Mouse (Mus musculus) myocyte (in vitro differentiated cells): ENCODE results near the gene Arpc4.

Experiments
- CEBPB ChIP-seq: IDR thresholded peaks from 2 replicates; pipeline ENCODE4 v1.6.1; 2011; ENCODE audit warnings: mild to moderate bottlenecking, moderate library complexity; ENCODE audit not compliant: poor library complexity, insufficient read depth, severe bottlenecking
- E2F4 ChIP-seq: IDR thresholded peaks from one replicate; pipeline ENCODE4 v1.6.1; 2011; ENCODE audit warnings: mild to moderate bottlenecking, control low read depth, moderate library complexity; ENCODE audit not compliant: insufficient read depth
- MAX ChIP-seq: IDR thresholded peaks from one replicate; pipeline ENCODE4 v1.6.1; 2011; ENCODE audit warnings: low read depth, mild to moderate bottlenecking, control low read depth
- MYOD1 ChIP-seq, 3 experiments: IDR thresholded peaks; one replicate each; pipeline ENCODE4 v1.6.1; 2011; ENCODE audit warnings: control low read depth in 2 of 3, low read depth in 2 of 3, mild to moderate bottlenecking in 2 of 3, moderate library complexity in 1 of 3; ENCODE audit not compliant: insufficient read length in 2 of 3, control insufficient read depth in 1 of 3
- MYOG ChIP-seq, 3 experiments: IDR thresholded peaks; one replicate each; pipeline ENCODE4 v1.6.1; 2011; ENCODE audit warnings: control low read depth in 2 of 3, low read depth in 2 of 3, mild to moderate bottlenecking in 2 of 3; ENCODE audit not compliant: insufficient read length in 2 of 3, control insufficient read depth in 1 of 3, insufficient read depth in 1 of 3
- POLR2A ChIP-seq: IDR thresholded peaks from one replicate; pipeline ENCODE4 v1.6.1; 2011; ENCODE audit warnings: low read depth, mild to moderate bottlenecking, control low read depth, moderate library complexity; ENCODE audit not compliant: insufficient read length
- POLR2AphosphoS2 ChIP-seq: IDR thresholded peaks from one replicate; pipeline ENCODE4 v1.6.1; 2011; ENCODE audit warnings: low read depth, control low read depth; ENCODE audit not compliant: insufficient read length
- REST ChIP-seq: IDR thresholded peaks from one replicate; pipeline ENCODE4 v1.6.1; 2011; ENCODE audit warnings: mild to moderate bottlenecking, control low read depth, moderate library complexity; ENCODE audit not compliant: insufficient read depth, insufficient read length
- SRF ChIP-seq: IDR thresholded peaks from one replicate; pipeline ENCODE4 v1.6.1; 2011; ENCODE audit warnings: low read depth; ENCODE audit not compliant: control insufficient read depth, insufficient read length
- TCF12 ChIP-seq: IDR thresholded peaks from one replicate; pipeline ENCODE4 v1.6.1; 2011; ENCODE audit warnings: mild to moderate bottlenecking, control low read depth; ENCODE audit not compliant: poor library complexity, insufficient read depth, severe bottlenecking
- TCF3 ChIP-seq: IDR thresholded peaks from one replicate; pipeline ENCODE4 v1.6.1; 2011; ENCODE audit warnings: low read depth, control low read depth; ENCODE audit not compliant: insufficient read length
- USF1 ChIP-seq: IDR thresholded peaks from one replicate; pipeline ENCODE4 v1.6.1; 2011; ENCODE audit warnings: low read depth, mild to moderate bottlenecking, control low read depth, moderate library complexity

DNA sequence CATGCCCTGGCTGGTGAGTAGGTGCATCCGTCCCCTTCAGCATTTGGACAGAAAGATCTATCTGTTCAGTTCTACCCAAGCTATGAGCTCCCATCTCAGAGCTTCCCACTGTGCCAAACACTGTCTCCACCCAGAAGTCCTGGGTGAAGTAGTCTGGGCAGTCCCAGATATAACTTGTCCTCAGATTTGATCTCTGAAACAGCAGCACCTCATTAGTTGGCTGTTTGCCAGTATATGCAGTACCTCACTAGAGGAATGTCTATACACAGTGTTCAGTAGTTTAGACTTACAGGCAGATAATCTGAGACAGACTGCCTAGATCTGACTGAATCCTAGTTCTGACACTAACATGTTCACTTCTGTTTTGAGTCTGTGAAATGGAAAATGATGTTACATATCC lies 48.5 kb upstream of the Arpc4 start:
- TF ChIP-seq CEBPB (no peak), TCF12 (no peak), TCF3 (no peak), MAX (no peak), POLR2A (no peak), E2F4 (no peak), REST (no peak), MYOD1 (IDR thresholded peaks at IDR 0.05; ENCODE audit: control insufficient read depth in 1 of 3, insufficient read length in 2 of 3, low read depth in 2 of 3) (no peak), SRF (no peak), MYOG (IDR thresholded peaks at IDR 0.05; ENCODE audit: control insufficient read depth in 1 of 3, insufficient read depth in 1 of 3, insufficient read length in 2 of 3, low read depth in 2 of 3) (no peak), POLR2AphosphoS2 (no peak), USF1 (no peak)
